Mouse (Mus musculus) forebrain, embryonic 14.5 days (tissue): Measurements from ENCODE around the gene Nemp1. TPM values are rescaled to one million over a fixed set of nuclear protein-coding genes. Genes with fewer than 3 reads are reported as not detected.

Experiments used
- ATAC-seq: fragments of 200-750 bp; cut with Nextera tagmentation; 2 replicates; pipeline ENCODE4 v1.8.0; 2017; ENCODE audit warnings: mild to moderate bottlenecking, moderate library complexity
- DNase-seq: peaks from one replicate; pipeline ENCODE4 v3.0.0-alpha.2; 2015; ENCODE audit warnings: low spot score
- H3K27ac ChIP-seq: fragments of 300-500 bp; sonication (generic); 2 replicates; pipeline ENCODE4 v1.5.1; 2014; ENCODE audit warnings: low read depth, mild to moderate bottlenecking, control low read depth, low read length, moderate library complexity
- H3K27me3 ChIP-seq: fragments of 300-500 bp; sonication (generic); replicated peaks from 2 replicates; pipeline ENCODE4 v1.6.1; 2014; ENCODE audit warnings: low read length, control low read depth, mixed read lengths; ENCODE audit not compliant: control insufficient read depth, insufficient read depth
- H3K36me3 ChIP-seq: fragments of 300-500 bp; sonication (generic); 2 replicates; pipeline ENCODE4 v1.6.1; 2014; ENCODE audit warnings: low read length, control low read depth; ENCODE audit not compliant: control insufficient read depth, insufficient read depth
- H3K4me1 ChIP-seq: fragments of 300-500 bp; sonication (generic); 2 replicates; pipeline ENCODE4 v1.6.1; 2014; ENCODE audit warnings: antibody characterized with exemption, low read length, control low read depth; ENCODE audit not compliant: control insufficient read depth, insufficient read depth
- H3K4me2 ChIP-seq: fragments of 300-500 bp; sonication (generic); 2 replicates; pipeline ENCODE4 v1.6.1; 2014; ENCODE audit warnings: mild to moderate bottlenecking, control low read depth, low read length
- H3K4me3 ChIP-seq: fragments of 300-500 bp; sonication (generic); 2 replicates; pipeline ENCODE4 v1.5.1; 2014; ENCODE audit warnings: low read depth, low read length, control low read depth
- H3K9ac ChIP-seq: fragments of 300-500 bp; sonication (generic); 2 replicates; pipeline ENCODE4 v1.6.1; 2014; ENCODE audit warnings: mild to moderate bottlenecking, low read length, control low read depth, moderate library complexity
- H3K9me3 ChIP-seq: fragments of 300-500 bp; sonication (generic); replicated peaks from 2 replicates; pipeline ENCODE4 v1.6.1; 2016; ENCODE audit warnings: low read length, control low read depth, mixed read lengths; ENCODE audit not compliant: control insufficient read depth
- WGBS: fragments of 180-500 bp; shearing (Covaris S2); extraction: QIAGEN DNeasy Blood & Tissue Kit; methylation state at CpG from one replicate; pipeline ENCODE4 v1.1.7; 2014; 5-methylcytosine and 5-hydroxymethylcytosine counted together
- polyA plus RNA-seq: library from polyadenylated mRNA; unstranded; fragments of >200 nt; fragmentation: Nextera tagmentation; extraction: Ambion mirVana; gene quantifications from 2 replicates; pipeline ENCODE4 v1.2.1, GENCODE M21; 2014

The Nemp1 gene
- polyA plus RNA-seq, 1 experiment from 2014 or later: 5.8 TPM

GRCm38 (mm10) chr10:127721671-127722418 is 55.1 kb downstream of the Nemp1 start:
- WGBS: 12% methylated on average over 20 of the region's 20 CpGs
- ATAC-seq (peak; percentile 61), DNase-seq (no peak)
- H3K9me3 ChIP-seq: no peaks in the 10 kb centered on the region
- no peaks in the 10 kb centered on the region for H3K36me3 ChIP-seq
- H3K4me1 ChIP-seq: 0 out of 2 replicates have a peak, but pooled peaks cover 4% of the 10 kb centered on the region
- H3K4me3 ChIP-seq: no peak overlapping the region
- H3K27me3 ChIP-seq: no peaks in the 10 kb centered on the region
- peak overlapping the region; percentile 31 for H3K4me2 ChIP-seq
- peak overlapping the region; percentile 41 for H3K9ac ChIP-seq
- no peak overlapping the region for H3K27ac ChIP-seq

- H3K9me3 ChIP-seq: no peaks in the 10 kb centered on the region
- no peak for DNase-seq
- H3K27ac ChIP-seq: no peak within 1 kb of the TSS
- H3K9ac ChIP-seq: no peak within 1 kb of the TSS
- WGBS: 81% methylated on average over 3 of the region's 3 CpGs
- ATAC-seq: no peak
- H3K27me3 ChIP-seq: no peaks in the 10 kb centered on the region; the same call in 1 of the 2 replicates
- no peaks in the 10 kb centered on the region for H3K36me3 ChIP-seq
- H3K4me3 ChIP-seq: no peak within 1 kb of the TSS
- 0 out of 2 replicates have a peak, but pooled peaks cover 7% of the 10 kb centered on the region for H3K4me1 ChIP-seq
- H3K4me2 ChIP-seq: no peak within 1 kb of the TSS
These were observed 57.5 kb downstream of the Nemp1 start, which contains the start of gene Tac2 for GRCm38 (mm10) chr10:127724178-127724577. Gene Tac2 (plus strand): TSS chr10:127724478.

- ATAC-seq: no peak
- Histone ChIP-seq H3K27ac (no peak overlapping the region), H3K36me3 (no peaks in the 10 kb centered on the region), H3K4me1 (0 out of 2 replicates have a peak, but pooled peaks cover 7% of the 10 kb centered on the region), H3K9me3 (no peaks in the 10 kb centered on the region), H3K9ac (no peak overlapping the region), H3K27me3 (no peaks in the 10 kb centered on the region; the same call in 1 of the 2 replicates), H3K4me2 (no peak overlapping the region), H3K4me3 (no peak overlapping the region)
- no peak for DNase-seq
- WGBS: 86% methylated on average over 4 of the region's 4 CpGs
These were observed 58.4 kb downstream of the Nemp1 start for GRCm38 (mm10) chr10:127725136-127725535.

DNA sequence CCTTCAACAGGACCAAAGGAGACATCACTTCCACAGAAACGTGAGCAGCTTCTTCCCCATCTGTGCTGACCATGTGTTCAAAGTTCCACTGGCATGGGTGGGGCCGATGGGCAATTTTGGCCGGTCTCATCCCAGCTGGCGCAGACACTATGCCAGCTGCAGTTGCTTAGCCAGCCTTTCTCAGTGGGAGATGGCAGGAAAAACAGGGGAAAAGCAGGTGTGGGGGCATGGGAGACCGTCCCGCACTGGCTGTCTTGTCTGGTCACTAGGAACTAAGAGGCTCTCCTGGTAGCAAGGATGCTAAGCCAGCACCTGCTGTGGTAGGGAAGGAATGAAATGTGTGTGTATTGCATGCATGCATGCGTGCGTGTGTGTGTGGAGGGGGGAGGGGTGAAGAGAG is 61.7 kb downstream of the Nemp1 start:
- H3K4me2 ChIP-seq: no peak overlapping the region
- H3K4me3 ChIP-seq: no peak overlapping the region
- H3K27me3 ChIP-seq: no peaks in the 10 kb centered on the region; the same call in 1 of the 2 replicates
- H3K36me3 ChIP-seq: no peaks in the 10 kb centered on the region
- H3K27ac ChIP-seq: no peak overlapping the region
- no peaks in the 10 kb centered on the region for H3K9me3 ChIP-seq
- H3K4me1 ChIP-seq: peaks cover 7% of the 10 kb centered on the region; the same call in 1 of the 2 replicates
- no peak for ATAC-seq
- 74% methylated on average over 8 of the region's 8 CpGs for WGBS
- H3K9ac ChIP-seq: no peak overlapping the region
- DNase-seq: no peak

DNA sequence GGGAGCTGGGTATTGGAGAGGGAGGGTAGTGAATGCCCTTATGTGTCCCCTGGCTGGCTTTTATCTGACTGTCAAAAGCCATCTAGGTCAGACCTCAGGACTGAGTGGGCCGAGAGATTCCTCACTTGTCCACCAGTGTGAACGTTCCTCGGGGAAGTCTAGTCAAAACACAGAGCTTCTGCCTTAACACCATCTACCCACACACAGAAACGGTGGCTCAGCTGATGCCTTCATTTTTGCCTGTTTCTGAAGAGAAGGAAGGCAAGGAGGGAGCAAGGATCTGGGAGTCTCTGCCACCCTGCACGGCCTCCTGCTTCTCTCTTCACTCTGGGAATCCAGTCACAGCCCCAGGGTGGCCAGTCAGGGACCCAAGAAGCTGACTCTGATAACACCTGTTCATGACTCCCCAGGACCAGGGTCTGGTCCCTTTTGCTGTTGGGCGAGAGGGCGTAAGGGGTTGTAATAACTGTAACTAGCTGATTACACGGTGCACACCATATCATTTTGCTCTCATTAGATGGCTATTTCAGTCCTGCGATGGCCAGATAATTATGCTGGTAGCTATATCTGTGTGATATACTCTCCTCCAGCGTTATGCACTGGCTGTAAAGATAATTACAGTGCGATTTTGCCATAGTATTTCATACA is 63.7 kb downstream of the Nemp1 start:
- 0 out of 2 replicates have a peak overlapping the region, but pooled peaks have one; percentile 2 for H3K9ac ChIP-seq
- 49% methylated on average over 11 of the region's 11 CpGs for WGBS

GRCm38 (mm10) chr10:127730933-127731310 is 64.2 kb downstream of the Nemp1 start:
- H3K9me3 ChIP-seq: no peaks in the 10 kb centered on the region
- H3K4me3 ChIP-seq: no peak overlapping the region
- H3K27ac ChIP-seq: no peak overlapping the region
- no peaks in the 10 kb centered on the region for H3K36me3 ChIP-seq
- 5% methylated on average over 9 of the region's 9 CpGs for WGBS
- peaks cover 7% of the 10 kb centered on the region; the same call in 1 of the 2 replicates for H3K4me1 ChIP-seq
- no peak for DNase-seq
- no peak overlapping the region for H3K4me2 ChIP-seq
- ATAC-seq: no peak
- H3K27me3 ChIP-seq: no peaks in the 10 kb centered on the region; the same call in 1 of the 2 replicates
- H3K9ac ChIP-seq: peak overlapping the region; percentile 2; the same call in 1 of the 2 replicates

More for the DNA sequence above, 63.7 kb downstream of the Nemp1 start:
- H3K4me3 ChIP-seq: no peak overlapping the region
- no peak overlapping the region for H3K27ac ChIP-seq
- no peaks in the 10 kb centered on the region; the same call in 1 of the 2 replicates for H3K27me3 ChIP-seq
- no peak for ATAC-seq
- H3K4me1 ChIP-seq: peaks cover 7% of the 10 kb centered on the region; the same call in 1 of the 2 replicates
- no peaks in the 10 kb centered on the region for H3K9me3 ChIP-seq
- no peak for DNase-seq
- H3K36me3 ChIP-seq: no peaks in the 10 kb centered on the region
- no peak overlapping the region for H3K4me2 ChIP-seq

DNA sequence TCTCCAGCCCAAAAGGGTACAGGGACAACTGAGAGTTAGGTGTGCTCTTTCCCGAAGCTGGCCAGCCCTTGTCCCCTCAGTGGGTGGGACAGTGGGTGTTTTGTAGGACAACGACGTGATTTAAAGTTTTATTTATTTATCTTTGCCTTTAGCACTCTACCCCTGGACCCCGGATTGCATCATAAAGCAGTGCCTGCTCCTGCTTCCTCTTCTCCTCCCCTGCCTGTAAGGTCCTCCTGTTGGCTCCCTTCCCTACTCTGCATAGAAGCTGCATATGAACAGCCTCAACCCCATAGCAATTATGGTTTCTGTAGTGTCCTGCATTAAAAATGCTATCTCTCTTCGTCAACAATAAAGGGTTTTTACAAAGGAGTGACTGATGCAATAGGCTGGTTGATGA is 64.7 kb downstream of the Nemp1 start:
- H3K9ac ChIP-seq: peak overlapping the region; percentile 2; the same call in 1 of the 2 replicates
- H3K4me2 ChIP-seq: no peak overlapping the region
- no peaks in the 10 kb centered on the region; the same call in 1 of the 2 replicates for H3K27me3 ChIP-seq
- H3K4me1 ChIP-seq: peaks cover 7% of the 10 kb centered on the region; the same call in 1 of the 2 replicates
- no peaks in the 10 kb centered on the region for H3K9me3 ChIP-seq
- no peak overlapping the region for H3K4me3 ChIP-seq
- no peaks in the 10 kb centered on the region for H3K36me3 ChIP-seq
- DNase-seq (no peak), ATAC-seq (no peak)
- 32% methylated on average over 5 of the region's 5 CpGs for WGBS
- H3K27ac ChIP-seq: no peak overlapping the region

DNA sequence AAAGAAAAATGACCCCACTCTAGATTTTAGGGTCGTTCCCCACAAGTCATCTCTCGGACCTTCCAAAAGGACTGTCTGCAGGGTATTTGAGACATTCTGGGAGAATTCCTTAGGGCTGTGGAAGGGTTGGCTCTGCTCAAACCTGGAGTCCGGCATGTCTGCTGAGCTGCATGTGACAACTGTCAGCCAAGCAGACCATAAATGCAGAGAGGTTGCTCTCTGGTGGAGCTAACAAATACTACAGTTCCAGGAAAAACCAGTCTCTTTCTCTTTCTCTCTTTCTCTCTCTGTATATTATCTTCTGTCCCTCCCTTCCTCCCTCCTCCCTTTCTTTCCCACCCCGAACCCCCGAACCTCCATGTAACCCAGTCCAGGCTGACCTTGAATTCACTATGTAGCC is 67.7 kb downstream of the Nemp1 start:
- DNase-seq (peak; percentile 63), ATAC-seq (no peak)
- Histone ChIP-seq H3K36me3 (no peaks in the 10 kb centered on the region), H3K4me2 (no peak overlapping the region), H3K9me3 (no peaks in the 10 kb centered on the region), H3K4me1 (peaks cover 4% of the 10 kb centered on the region; the same call in 1 of the 2 replicates), H3K4me3 (no peak overlapping the region), H3K27ac (no peak overlapping the region), H3K27me3 (no peaks in the 10 kb centered on the region), H3K9ac (no peak overlapping the region)
- 59% methylated on average over 5 of the region's 5 CpGs for WGBS
